Mouse (Mus musculus) lung, adult 2 months (tissue): ENCODE results near the gene Cfdp1. TPM values are rescaled to one million over a fixed set of nuclear protein-coding genes. Genes with fewer than 3 reads are reported as not detected.

Experiments
- DNase-seq: peaks from one replicate; pipeline ENCODE4 v3.0.0; 2022
- H3K4me1 ChIP-seq: fragments of 200-500 bp; 2 replicates; pipeline ENCODE4 v1.6.1; 2011; ENCODE audit warnings: low read length; ENCODE audit not compliant: control insufficient read depth, insufficient read depth
- H3K4me3 ChIP-seq: fragments of 200-500 bp; replicated peaks from 2 replicates; pipeline ENCODE3; 2011; ENCODE audit warnings: low read depth, mild to moderate bottlenecking, control low read depth, low read length; ENCODE audit errors: extremely low read depth
- CTCF ChIP-seq: fragments of 200-500 bp; IDR thresholded peaks from 2 replicates; pipeline ENCODE4 v1.5.1; 2011; ENCODE audit warnings: mild to moderate bottlenecking, low read length, control low read depth; ENCODE audit not compliant: insufficient read depth
- POLR2A ChIP-seq: fragments of 200-500 bp; IDR thresholded peaks from 2 replicates; pipeline ENCODE4 v1.6.1; 2011; ENCODE audit warnings: low read depth, mild to moderate bottlenecking, control low read depth, low read length, borderline replicate concordance; ENCODE audit errors: extremely low read depth
- WGBS: fragments of 180-500 bp; shearing (Covaris S2); methylation state at CpG from one replicate; pipeline ENCODE4 v1.1.7; 2018; 5-methylcytosine and 5-hydroxymethylcytosine counted together
- polyA plus RNA-seq: library from polyadenylated mRNA; depleted of rRNA; stranded (reverse); fragments of >200 nt; gene quantifications from 2 replicates; pipeline ENCODE4 v1.2.3, GENCODE M21; 2012

The Cfdp1 gene
- polyA plus RNA-seq, 1 experiment, result 7.9 TPM

- Histone ChIP-seq H3K4me3 (no peak overlapping the region), H3K4me1 (peaks cover 29% of the 10 kb centered on the region)
- TF ChIP-seq POLR2A, result no peak
- no peak for TF ChIP-seq CTCF
- WGBS, result 69% methylated on average over 5 of the region's 5 CpGs
- no peak for DNase-seq
Measured at GRCm38 (mm10) chr8:111745086-111745485, 109.0 kb downstream of the Cfdp1 start.

GRCm38 (mm10) chr8:111743792-111744696 is 110.0 kb downstream of the Cfdp1 start, which contains the start of gene Bcar1:
Gene Bcar1 (minus strand): TSS chr8:111743809.
- peaks cover 40% of the 10 kb centered on the region for H3K4me1 ChIP-seq
- DNase-seq, result peak; percentile 75
- WGBS, result 12% methylated on average over 38 of the region's 40 CpGs

GRCm38 (mm10) chr8:111743101-111743791 is 110.8 kb downstream of the Cfdp1 start:
- peak overlapping the region; percentile 74 for H3K4me3 ChIP-seq
- peak; percentile 34 for DNase-seq
- H3K4me1 ChIP-seq, result peaks cover 44% of the 10 kb centered on the region
- TF ChIP-seq CTCF (no peak), POLR2A (no peak)
- WGBS, result under 1% methylated on average over 43 of the region's 44 CpGs

More at GRCm38 (mm10) chr8:111743792-111744696, 110.0 kb downstream of the Cfdp1 start, which contains the start of gene Bcar1:
- TF ChIP-seq POLR2A, result no peak
- TF ChIP-seq CTCF, result no peak
- peak within 1 kb of the TSS; percentile 74 for H3K4me3 ChIP-seq

- WGBS, result 15% methylated on average over 11 of the region's 11 CpGs
- TF ChIP-seq POLR2A (no peak), CTCF (no peak)
- DNase-seq, result peak; percentile 27
- Histone ChIP-seq H3K4me1 (peaks cover 44% of the 10 kb centered on the region), H3K4me3 (peak overlapping the region; percentile 74)
Measured at GRCm38 (mm10) chr8:111742261-111743037, 111.6 kb downstream of the Cfdp1 start.

GRCm38 (mm10) chr8:111741556-111741955 is 112.5 kb downstream of the Cfdp1 start:
- WGBS, result 31% methylated on average over 6 of the region's 6 CpGs
- H3K4me3 ChIP-seq, result no peak overlapping the region
- peaks cover 48% of the 10 kb centered on the region for H3K4me1 ChIP-seq
- peak; percentile 8 for DNase-seq
- no peak for TF ChIP-seq POLR2A
- no peak for TF ChIP-seq CTCF

- peak; percentile 27 for DNase-seq
Measured at GRCm38 (mm10) chr8:111740994-111741393, 113.1 kb downstream of the Cfdp1 start.

GRCm38 (mm10) chr8:111740301-111740711 is 113.8 kb downstream of the Cfdp1 start:
- Histone ChIP-seq H3K4me3 (no peak overlapping the region), H3K4me1 (peaks cover 57% of the 10 kb centered on the region)
- WGBS, result 47% methylated on average over 7 of the region's 7 CpGs
- TF ChIP-seq POLR2A (no peak), CTCF (no peak)
- DNase-seq, result no peak

More at GRCm38 (mm10) chr8:111740994-111741393, 113.1 kb downstream of the Cfdp1 start:
- no peak for TF ChIP-seq CTCF
- no peak for TF ChIP-seq POLR2A
- Histone ChIP-seq H3K4me1 (peaks cover 53% of the 10 kb centered on the region), H3K4me3 (no peak overlapping the region)
- 59% methylated on average over 8 of the region's 8 CpGs for WGBS

- no peak for DNase-seq
- WGBS, result 26% methylated on average over 7 of the region's 7 CpGs
- Histone ChIP-seq H3K4me1 (peaks cover 63% of the 10 kb centered on the region), H3K4me3 (no peak overlapping the region)
- TF ChIP-seq POLR2A, result no peak
- no peak for TF ChIP-seq CTCF
Measured at GRCm38 (mm10) chr8:111739604-111740003, 114.5 kb downstream of the Cfdp1 start.

- no peak for TF ChIP-seq CTCF
- TF ChIP-seq POLR2A, result no peak
- H3K4me1 ChIP-seq, result peaks cover 68% of the 10 kb centered on the region
- DNase-seq, result no peak
- 26% methylated on average over 6 of the region's 6 CpGs for WGBS
- H3K4me3 ChIP-seq, result no peak overlapping the region
Measured at GRCm38 (mm10) chr8:111738867-111739266, 115.2 kb downstream of the Cfdp1 start.
